Mouse (Mus musculus) intestine, embryonic 16.5 days (tissue): Measurements from ENCODE around the gene Ern1. TPM values are rescaled to one million over a fixed set of nuclear protein-coding genes. Genes with fewer than 3 reads are reported as not detected.
A peak's percentile ranks its signal among the peaks of the same experiment; 100 is the strongest.

Experiments
- ATAC-seq: fragments of 200-750 bp; cut with Nextera tagmentation; 2 replicates; pipeline ENCODE4 v1.8.0; 2017; ENCODE audit warnings: moderate TSS enrichment, moderate library complexity
- H3K27ac ChIP-seq: fragments of 300-500 bp; sonication (generic); 2 replicates; pipeline ENCODE4 v1.5.1; 2014; ENCODE audit warnings: mild to moderate bottlenecking, low read length
- H3K27me3 ChIP-seq: fragments of 300-500 bp; sonication (generic); replicated peaks from 2 replicates; pipeline ENCODE4 v1.6.1; 2014; ENCODE audit warnings: low read length, control low read depth, mixed read lengths; ENCODE audit not compliant: control insufficient read depth, insufficient read depth
- H3K36me3 ChIP-seq: fragments of 300-500 bp; sonication (generic); 2 replicates; pipeline ENCODE4 v1.6.1; 2014; ENCODE audit warnings: low read length, control low read depth; ENCODE audit not compliant: control insufficient read depth, insufficient read depth
- H3K4me1 ChIP-seq: fragments of 300-500 bp; sonication (generic); 2 replicates; pipeline ENCODE4 v1.6.1; 2014; ENCODE audit warnings: low read length, control low read depth, mixed read lengths; ENCODE audit not compliant: control insufficient read depth, insufficient read depth
- H3K4me2 ChIP-seq: fragments of 300-500 bp; sonication (generic); 2 replicates; pipeline ENCODE4 v1.6.1; 2014; ENCODE audit warnings: low read depth, low read length, control low read depth
- H3K4me3 ChIP-seq: fragments of 300-500 bp; sonication (generic); 2 replicates; pipeline ENCODE4 v1.5.1; 2014; ENCODE audit warnings: mild to moderate bottlenecking, low read length
- H3K9ac ChIP-seq: fragments of 300-500 bp; sonication (generic); 2 replicates; pipeline ENCODE4 v1.6.1; 2014; ENCODE audit warnings: low read depth, low read length
- H3K9me3 ChIP-seq: fragments of 300-500 bp; sonication (generic); 2 replicates; pipeline ENCODE4 v1.6.1; 2016; ENCODE audit warnings: low read length, control low read depth; ENCODE audit not compliant: control insufficient read depth
- WGBS: fragments of 180-500 bp; shearing (Covaris S2); extraction: QIAGEN DNeasy Blood & Tissue Kit; methylation state at CpG from one replicate; pipeline ENCODE4 v1.1.7; 2014; 5-methylcytosine and 5-hydroxymethylcytosine counted together
- polyA plus RNA-seq: library from polyadenylated mRNA; unstranded; fragments of >200 nt; fragmentation: Nextera tagmentation; extraction: Ambion mirVana; gene quantifications from 2 replicates; pipeline ENCODE4 v1.2.1, GENCODE M21; 2015

Gene Ern1
- polyA plus RNA-seq, 1 experiment from 2014 or later, result 4.1 TPM

DNA sequence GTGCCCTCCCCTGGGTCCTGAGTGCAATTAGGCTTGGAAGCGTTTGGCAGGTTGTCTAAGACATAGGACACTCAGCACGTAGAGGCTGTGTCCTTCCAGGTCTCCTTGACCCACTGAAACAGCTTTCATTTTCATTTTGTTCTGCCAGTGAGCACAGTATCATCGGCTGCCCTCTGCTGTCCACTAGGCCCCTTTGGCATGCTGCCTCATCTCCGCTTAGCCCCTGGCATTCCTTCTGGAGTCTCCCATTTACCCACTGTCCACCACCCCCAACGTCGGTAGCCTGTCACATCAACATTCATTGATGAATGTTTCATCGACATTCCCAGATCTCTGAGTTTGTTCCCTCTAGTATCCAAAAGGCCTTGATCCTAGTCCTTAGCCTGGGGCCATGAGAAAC, 105.8 kb downstream of the Ern1 start:
- no peaks in the 10 kb centered on the region for H3K4me1 ChIP-seq
- peak overlapping the region; percentile 36; the same call in 1 of the 2 replicates for H3K27ac ChIP-seq
- 78% methylated on average over 7 of the region's 7 CpGs for WGBS
- H3K4me3 ChIP-seq, result peak overlapping the region; percentile 16
- H3K9me3 ChIP-seq, result no peaks in the 10 kb centered on the region
- ATAC-seq, result no peak
- no peaks in the 10 kb centered on the region for H3K36me3 ChIP-seq
- no peaks in the 10 kb centered on the region for H3K27me3 ChIP-seq
- no peak overlapping the region for H3K4me2 ChIP-seq
- H3K9ac ChIP-seq, result peak overlapping the region; percentile 35; the same call in 1 of the 2 replicates

DNA sequence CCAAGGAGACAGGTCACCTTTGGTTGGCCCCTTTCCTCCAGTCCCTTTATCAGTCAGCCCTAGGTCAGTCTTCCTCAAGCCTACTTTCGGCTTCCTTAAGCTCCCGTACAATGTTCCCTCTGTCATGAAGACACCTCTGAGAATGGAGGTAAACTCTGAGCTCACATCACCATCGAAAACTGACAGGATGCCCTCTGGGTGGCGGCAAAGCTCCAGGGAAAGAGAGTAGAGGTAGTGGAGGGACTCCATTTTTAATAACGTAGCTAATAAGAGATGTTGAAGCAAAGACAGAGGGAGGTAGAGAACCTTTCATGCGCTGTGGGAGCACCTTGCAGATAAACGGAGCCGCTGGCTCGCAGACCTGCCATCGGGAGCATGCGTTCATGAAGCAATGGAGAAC, 106.6 kb downstream of the Ern1 start:
- Histone ChIP-seq H3K4me2 (peak overlapping the region; percentile 20; the same call in 1 of the 2 replicates), H3K4me3 (peak overlapping the region; percentile 16), H3K9ac (peak overlapping the region; percentile 32; the same call in 1 of the 2 replicates), H3K27ac (no peak overlapping the region), H3K27me3 (no peaks in the 10 kb centered on the region), H3K9me3 (no peaks in the 10 kb centered on the region), H3K36me3 (no peaks in the 10 kb centered on the region), H3K4me1 (no peaks in the 10 kb centered on the region)
- WGBS, result 75% methylated on average over 11 of the region's 11 CpGs
- ATAC-seq, result no peak

DNA sequence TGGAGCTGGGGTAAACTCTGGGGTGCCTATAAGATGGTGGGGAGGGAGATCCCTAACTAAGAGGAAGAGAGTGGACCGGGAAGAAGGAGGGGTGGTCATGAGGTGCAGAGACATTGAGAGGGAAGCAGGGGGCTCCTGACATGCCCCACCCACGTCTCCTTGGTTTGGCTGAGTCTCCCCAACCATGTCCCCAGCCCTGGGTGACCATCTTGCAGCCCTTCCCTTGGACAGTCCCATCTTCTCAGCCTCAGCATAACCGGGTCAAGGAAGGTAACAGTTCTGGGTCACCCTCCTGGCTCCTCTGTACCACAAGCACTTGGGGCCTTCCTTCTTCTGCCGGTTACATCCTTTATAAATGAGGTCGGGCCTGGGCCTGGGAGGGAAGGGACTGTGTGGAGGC, 112.7 kb downstream of the Ern1 start:
- Histone ChIP-seq H3K27ac (no peak overlapping the region), H3K36me3 (no peaks in the 10 kb centered on the region), H3K27me3 (no peaks in the 10 kb centered on the region), H3K9me3 (no peaks in the 10 kb centered on the region), H3K4me1 (peaks cover 10% of the 10 kb centered on the region), H3K4me3 (no peak overlapping the region), H3K9ac (peak overlapping the region; percentile 40; the same call in 1 of the 2 replicates), H3K4me2 (no peak overlapping the region)
- ATAC-seq, result no peak
- WGBS, result 77% methylated on average over 5 of the region's 5 CpGs

DNA sequence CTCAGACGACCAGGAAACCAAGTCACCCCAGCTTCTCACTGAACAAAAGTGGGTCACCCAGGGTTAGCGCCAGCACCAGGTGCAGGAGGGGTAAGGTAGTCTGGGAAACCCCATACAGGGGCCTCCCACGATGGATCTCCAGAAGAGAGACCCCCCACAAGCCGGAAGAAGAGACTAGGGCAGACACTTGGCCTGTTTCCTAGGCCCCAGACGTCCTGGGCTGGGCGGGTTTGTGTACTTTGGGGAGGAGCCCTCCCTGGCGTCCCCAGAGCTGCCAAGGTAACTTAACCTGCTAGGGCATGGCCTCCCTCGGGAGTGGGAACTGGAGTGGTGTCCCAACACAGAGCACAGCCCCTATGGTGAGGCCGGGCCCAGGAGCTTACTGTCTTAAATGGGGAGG, 113.1 kb downstream of the Ern1 start:
- no peak overlapping the region for H3K4me2 ChIP-seq
- no peak overlapping the region for H3K4me3 ChIP-seq
- H3K27ac ChIP-seq, result peak overlapping the region; percentile 66
- no peaks in the 10 kb centered on the region for H3K9me3 ChIP-seq
- peak overlapping the region; percentile 40; the same call in 1 of the 2 replicates for H3K9ac ChIP-seq
- ATAC-seq, result peak; percentile 84
- H3K27me3 ChIP-seq, result no peaks in the 10 kb centered on the region
- H3K36me3 ChIP-seq, result no peaks in the 10 kb centered on the region
- H3K4me1 ChIP-seq, result peaks cover 10% of the 10 kb centered on the region
- WGBS, result 33% methylated on average over 9 of the region's 9 CpGs

DNA sequence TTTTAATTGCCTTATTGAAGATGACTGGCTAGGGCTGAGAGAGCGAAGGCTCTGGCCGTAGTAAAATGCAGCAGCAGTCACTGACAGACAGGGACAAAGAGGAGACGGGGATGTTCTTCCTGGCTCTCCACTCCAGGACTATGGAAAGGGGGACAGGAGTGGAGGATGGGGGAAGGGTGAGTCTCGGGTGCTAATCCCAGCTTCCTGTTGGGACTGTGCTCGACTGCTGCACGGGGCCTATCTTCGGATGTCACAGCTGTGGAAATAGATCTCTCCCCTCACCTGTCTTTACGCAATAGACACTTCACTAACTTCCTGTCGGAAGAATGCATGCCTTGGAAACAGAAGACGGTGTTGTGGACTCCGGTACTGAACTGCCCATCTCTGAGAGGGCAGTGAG, 113.7 kb downstream of the Ern1 start:
- WGBS, result 42% methylated on average over 11 of the region's 11 CpGs
- Histone ChIP-seq H3K36me3 (no peaks in the 10 kb centered on the region), H3K9me3 (no peaks in the 10 kb centered on the region), H3K4me1 (peaks cover 10% of the 10 kb centered on the region), H3K27me3 (no peaks in the 10 kb centered on the region), H3K9ac (peak overlapping the region; percentile 40; the same call in 1 of the 2 replicates), H3K4me3 (no peak overlapping the region), H3K27ac (peak overlapping the region; percentile 66), H3K4me2 (no peak overlapping the region)
- ATAC-seq, result peak; percentile 55

DNA sequence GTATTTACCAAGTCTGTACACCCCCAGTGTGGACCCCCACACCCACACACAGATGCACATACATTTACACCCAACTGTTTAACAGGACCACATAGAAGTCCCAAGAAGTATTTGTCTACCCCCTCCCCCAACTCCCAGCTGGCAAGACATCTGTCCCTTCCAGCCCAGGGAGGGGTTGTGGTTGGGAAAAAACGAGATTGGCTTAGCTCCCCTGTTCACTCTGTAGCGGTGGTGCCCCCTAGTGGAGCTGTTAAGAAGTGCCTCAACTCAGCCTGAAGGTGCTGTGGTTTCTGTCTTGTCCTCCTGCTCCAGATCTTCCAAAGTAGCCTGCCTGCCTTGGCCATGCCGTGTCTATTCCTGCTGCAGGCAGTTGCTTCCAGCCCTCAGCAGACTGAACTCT, 121.3 kb downstream of the Ern1 start:
- WGBS, result 11% methylated on average over 3 of the region's 3 CpGs
- Histone ChIP-seq H3K4me3 (no peak overlapping the region), H3K36me3 (no peaks in the 10 kb centered on the region), H3K9me3 (no peaks in the 10 kb centered on the region), H3K4me1 (no peaks in the 10 kb centered on the region), H3K27ac (no peak overlapping the region), H3K4me2 (no peak overlapping the region), H3K27me3 (no peaks in the 10 kb centered on the region), H3K9ac (no peak overlapping the region)
- ATAC-seq, result no peak

DNA sequence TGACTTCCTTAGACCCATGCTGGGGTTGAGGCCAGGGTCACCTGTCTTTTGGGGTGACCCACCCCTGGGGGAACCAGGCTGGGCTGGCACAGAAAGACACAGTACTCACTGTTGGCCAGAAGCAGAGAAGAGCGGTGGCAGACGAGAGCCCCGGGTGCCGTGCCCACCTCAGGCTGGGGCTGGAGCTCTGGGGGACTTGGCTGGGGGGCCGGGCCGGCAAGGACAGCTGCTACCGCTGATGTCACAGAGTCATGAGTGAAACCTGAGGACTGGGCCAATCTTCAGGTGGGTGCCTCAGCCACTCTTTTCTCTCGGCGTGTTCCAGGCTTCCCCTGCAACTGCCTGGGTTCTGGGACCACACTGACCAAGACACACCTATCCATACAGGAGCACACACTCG, 122.3 kb downstream of the Ern1 start, which contains the start of gene Prr29:
Gene Prr29 (plus strand): TSS at position 107 of the 400 bp plus-strand sequence.
- ATAC-seq, result no peak
- H3K4me2 ChIP-seq, result no peak within 1 kb of the TSS
- no peak within 1 kb of the TSS; the same call in 1 of the 2 replicates for H3K9ac ChIP-seq
- no peaks in the 10 kb centered on the region for H3K4me1 ChIP-seq
- WGBS, result 46% methylated on average over 10 of the region's 10 CpGs
- no peaks in the 10 kb centered on the region for H3K36me3 ChIP-seq
- H3K4me3 ChIP-seq, result no peak within 1 kb of the TSS
- no peak within 1 kb of the TSS for H3K27ac ChIP-seq
- H3K27me3 ChIP-seq, result no peaks in the 10 kb centered on the region
- no peaks in the 10 kb centered on the region for H3K9me3 ChIP-seq

DNA sequence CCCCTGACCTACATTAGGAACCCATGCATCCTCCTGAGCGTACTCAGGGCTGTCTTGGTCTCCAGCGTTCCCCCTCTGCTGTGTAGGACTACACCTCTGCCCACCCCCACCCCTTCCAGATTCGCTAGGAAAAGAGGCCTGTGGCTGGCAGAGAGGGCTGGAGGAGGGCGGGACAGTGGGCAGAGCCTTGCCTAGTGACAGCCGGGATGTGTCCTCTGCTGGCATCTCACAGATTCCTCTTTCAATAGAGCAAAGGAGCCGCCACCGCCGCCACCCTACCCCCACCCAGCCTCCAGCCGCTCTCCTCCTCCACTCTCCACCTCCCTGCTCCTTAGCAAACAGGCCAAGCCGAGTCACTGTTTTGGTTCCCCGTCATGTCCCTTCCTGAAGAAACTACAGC, 122.9 kb downstream of the Ern1 start:
- 12% methylated on average over 11 of the region's 11 CpGs for WGBS
- Histone ChIP-seq H3K27ac (no peak overlapping the region), H3K4me1 (no peaks in the 10 kb centered on the region), H3K4me3 (no peak overlapping the region), H3K36me3 (no peaks in the 10 kb centered on the region), H3K9ac (no peak overlapping the region), H3K4me2 (no peak overlapping the region), H3K9me3 (no peaks in the 10 kb centered on the region), H3K27me3 (no peaks in the 10 kb centered on the region)
- no peak for ATAC-seq

DNA sequence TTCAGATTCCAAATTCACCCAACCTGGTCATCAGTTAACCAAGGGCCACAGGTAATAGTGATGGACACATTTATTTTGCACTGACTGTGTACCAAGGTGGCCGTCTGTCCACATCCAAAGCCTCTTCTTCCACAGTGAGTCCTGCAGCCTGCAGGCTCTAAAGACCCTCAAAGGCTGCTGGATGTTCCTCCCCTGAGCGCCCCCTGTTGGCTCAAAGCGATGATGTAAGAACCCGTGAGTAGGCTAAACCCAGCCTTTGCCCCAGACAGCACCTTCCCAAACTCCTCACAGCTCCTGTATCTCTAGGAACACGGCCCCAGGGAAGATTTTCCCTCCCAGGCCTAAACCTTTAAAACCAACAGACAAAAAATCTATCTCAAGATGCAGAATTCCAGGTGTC, 128.3 kb downstream of the Ern1 start:
- no peak for ATAC-seq
- Histone ChIP-seq H3K27me3 (no peaks in the 10 kb centered on the region), H3K4me3 (no peak overlapping the region), H3K9me3 (no peaks in the 10 kb centered on the region), H3K4me2 (no peak overlapping the region), H3K9ac (no peak overlapping the region), H3K27ac (no peak overlapping the region), H3K36me3 (no peaks in the 10 kb centered on the region), H3K4me1 (peaks cover 7% of the 10 kb centered on the region; the same call in 1 of the 2 replicates)
- 27% methylated on average over 5 of the region's 5 CpGs for WGBS
